Mouse (Mus musculus) neural tube, embryonic 10.5 days (tissue): ENCODE results near the gene Minar1.

Source experiments
- DNase-seq: peaks from one replicate; pipeline ENCODE4 v3.0.0-alpha.2; 2017; ENCODE audit warnings: low spot score; ENCODE audit errors: extremely low spot score

Minar1 gene

DNA sequence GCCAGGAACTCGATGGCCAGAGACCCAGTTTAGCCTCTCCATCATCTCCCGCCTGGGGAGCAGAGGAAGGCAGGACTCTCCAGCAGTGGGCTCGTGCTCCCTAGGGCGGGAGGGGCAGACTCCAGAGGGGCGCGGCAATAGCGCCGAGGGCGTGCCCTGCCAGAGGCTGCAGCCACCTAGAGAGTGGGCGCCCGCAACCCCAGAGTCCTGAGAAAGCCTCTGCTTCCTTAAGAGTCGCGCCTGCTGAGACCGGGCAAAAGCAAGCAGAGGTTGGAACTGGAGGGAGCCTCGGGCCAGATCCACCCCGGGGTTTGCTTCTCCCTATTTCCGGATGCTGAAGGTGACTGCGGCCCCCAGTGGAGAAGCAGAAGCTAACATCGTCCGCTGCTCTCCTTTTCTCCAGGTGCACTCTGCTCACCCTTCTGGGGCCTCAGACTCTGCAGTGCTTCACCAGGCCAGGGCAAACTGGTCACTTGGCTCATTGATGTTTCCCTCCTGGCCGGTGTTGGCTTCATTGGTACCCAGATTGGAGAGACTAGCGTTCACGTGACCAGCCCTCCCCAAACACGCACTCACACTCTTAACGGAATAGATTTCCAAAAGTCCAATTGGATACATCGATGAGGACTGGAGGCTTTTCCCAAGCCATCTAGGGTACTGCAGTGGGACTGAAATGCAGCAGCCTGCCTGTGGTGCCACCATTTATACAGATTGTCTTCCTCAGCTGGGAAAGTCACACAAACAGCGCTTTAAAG, at the start of gene Minar1:
Minar1 (minus strand) TSS at position 120 of the 755 bp plus-strand sequence.
- DNase-seq: peak; percentile 66

DNA sequence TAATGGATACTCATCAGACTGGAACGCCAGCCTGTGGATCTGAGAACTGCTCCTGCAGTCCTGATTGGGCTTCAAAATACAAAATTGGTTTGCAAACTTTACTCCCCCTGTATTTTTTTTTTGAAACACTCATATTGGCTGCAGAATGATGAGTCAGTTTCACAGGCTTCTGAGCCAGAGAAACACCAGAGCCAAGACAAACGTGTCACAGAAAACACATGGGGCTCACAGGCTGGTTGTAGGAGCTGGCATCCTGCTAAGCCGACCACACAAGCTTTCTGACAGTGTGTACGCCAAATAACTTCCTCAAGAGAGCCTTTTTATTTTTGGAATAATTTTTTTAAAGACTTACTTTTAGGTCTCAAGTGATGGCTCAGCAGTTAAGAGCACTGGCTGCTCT, 47.0 kb upstream of the Minar1 start:
- no peak for DNase-seq

DNA sequence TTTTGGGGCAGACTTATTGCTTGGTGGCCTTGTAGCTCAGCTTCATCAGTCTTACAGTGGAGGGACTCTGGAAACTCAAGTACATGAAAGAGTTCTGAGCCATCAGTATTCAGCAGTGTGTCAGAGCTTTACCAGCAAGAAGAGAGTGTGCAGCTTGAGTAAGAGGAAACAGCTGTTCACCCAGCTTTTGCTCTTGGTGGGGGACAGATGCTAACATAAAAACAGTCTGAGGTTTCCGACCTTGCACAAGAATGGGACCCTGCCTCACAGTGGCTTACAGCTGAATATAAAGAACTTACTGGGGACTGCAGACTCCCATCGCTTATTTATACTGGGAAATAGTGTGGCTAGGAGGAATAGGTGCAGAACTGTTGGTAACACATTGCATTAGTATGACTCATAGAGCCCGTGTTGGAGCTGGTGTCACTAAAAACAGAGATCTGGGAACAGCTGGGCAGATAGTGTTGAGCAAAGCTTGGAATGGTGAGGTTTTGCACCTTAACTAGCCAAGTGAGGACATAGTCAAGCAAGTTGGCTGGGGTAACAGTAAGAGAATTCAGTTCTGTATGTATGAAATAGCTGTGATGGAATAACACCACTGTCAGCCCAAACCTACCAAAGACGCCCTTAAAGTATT, 44.5 kb upstream of the Minar1 start:
- no peak for DNase-seq

DNA sequence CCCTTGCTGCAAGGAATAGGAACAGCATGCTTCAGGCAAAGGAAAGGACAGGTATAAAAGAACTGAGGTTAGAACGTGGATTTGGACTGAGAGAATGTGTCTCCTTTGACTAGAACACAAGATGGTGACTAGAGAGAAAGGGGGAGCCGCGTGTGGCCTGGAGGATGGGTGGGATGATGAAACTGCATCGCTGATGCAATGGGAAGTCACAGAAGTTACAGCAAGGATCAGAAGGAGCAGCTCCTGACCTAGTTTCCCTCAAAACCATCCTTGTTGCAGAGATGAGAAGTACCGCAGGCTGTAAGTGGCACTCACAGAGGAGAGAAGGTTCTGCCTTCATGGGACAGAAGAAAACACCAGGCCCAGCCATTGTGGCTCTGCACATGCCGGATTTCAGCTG, 28.0 kb upstream of the Minar1 start:
- DNase-seq: no peak

DNA sequence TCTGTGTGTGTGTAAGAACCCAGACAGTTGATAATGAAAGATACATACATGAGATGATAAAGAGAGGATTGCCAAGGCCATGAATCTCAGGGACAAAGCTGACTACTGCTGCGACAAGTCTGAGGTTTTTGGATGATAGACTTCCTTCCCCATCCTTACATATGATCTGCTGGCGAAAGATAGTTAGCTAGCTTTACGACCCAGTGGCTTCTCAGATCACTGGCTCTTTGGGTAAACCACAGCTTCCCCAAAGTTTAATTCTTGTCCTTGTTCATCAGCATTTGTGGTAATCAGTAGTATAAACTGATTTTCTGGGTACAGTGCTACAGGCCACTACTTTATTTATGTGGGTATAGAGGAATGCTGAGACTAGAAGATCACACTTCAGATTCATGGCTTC, 14.5 kb upstream of the Minar1 start:
- DNase-seq: no peak

DNA sequence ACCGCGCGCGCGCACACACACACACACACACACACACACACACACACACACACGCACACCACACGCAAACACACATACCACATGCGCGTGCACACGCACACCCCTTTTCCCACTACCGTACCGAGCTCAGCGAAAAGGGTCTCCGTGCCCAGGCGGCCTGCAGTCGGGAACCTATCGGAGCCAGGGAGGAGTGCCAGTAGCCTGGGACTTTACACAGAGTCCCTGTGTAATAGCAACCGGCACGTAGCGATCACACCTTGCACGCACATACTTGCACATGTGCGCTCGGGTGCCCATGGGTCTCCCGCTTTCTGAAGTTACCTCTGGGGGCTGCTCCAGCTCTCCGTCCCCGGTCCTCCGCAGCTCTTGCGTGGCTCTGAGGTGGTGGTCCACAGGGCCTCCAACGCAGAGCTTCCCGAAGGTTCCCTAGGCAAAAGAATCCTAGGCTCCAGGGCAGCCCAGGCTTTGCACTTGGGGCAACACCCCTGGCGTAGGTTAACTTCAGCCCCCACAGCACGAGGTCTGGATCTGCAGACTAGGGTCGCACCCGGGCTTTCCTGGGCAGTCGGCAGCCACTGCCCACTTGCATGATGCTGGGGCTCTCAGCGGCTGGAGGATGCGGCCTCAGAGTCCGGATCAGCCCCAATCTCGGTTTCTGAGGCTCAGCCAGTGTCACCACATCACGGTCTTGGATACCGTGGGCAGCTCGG, 474 bp downstream of the Minar1 start:
- DNase-seq: no peak

DNA sequence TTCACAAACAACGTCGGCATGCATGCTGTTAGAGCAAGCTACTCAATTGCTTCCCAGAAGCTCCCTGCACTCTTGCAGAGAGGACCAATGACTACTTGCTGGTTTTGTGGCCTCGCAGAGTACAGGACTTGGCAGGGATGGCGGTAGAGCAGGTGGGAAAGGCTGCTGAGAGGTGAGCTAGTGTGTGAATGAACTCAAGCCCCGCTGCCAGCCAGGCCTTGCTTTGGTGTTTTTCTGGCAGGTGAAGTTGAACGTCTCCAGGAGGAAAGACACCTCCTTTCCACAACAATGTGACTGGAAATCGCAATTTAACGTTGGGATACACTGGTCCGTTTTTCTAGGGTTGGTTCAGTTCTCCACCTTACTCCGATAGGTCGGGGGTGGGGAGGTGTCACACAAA, 1.2 kb downstream of the Minar1 start:
- DNase-seq: no peak

DNA sequence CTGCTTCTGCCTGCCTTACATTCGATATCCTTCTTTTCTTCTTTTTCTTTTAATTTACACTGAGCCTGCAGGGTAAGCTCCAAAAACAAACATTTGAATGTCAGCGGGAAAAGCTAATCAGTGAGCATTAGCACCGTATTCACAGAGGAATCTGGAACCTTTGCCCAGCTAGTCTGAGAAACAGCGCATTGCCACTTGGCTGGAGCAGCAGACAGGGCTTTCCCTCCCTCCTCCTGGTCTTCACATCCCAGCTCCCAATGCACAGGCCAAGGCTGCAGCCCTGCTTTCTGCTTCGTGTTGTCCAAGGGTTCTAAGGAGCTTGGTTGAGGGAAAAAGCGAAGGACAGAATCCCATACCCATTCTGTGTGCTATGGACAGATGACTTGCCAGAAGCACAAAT, 2.6 kb downstream of the Minar1 start:
- DNase-seq: no peak

DNA sequence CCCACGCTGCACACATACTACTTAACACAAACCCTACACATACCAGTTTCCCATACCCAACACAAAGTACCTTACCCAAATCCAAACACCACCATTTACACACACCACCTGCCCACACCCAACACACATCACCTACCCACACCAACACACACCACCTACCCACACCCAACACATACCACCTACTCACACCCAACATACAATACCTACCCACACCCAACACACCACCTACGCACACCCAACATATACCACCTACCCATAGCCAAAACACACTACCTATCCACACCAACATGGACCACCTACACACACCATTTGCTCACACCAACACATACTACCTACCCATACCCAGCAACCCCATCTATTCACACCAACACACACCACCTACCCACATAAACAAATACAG, 6.0 kb downstream of the Minar1 start:
- DNase-seq: no peak

DNA sequence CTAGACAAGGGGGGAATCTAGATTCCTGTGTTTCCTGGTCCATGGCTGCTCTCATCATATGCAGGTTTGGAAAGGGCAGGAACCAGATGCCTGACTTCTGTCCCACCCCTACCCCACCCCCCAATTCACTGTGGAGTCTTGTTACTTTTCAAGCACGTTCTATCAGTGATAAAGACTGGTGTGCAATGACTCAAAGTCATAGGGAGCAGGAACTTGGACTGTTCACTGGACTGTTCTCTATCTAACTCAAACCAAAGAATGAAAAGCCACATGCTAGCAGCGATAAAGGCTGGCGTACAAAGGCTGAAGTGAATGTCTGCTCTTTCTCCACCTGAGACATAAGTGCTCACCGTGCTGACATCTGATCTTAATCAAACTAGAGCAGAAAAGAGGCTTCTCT, 12.3 kb downstream of the Minar1 start:
- DNase-seq: no peak

DNA sequence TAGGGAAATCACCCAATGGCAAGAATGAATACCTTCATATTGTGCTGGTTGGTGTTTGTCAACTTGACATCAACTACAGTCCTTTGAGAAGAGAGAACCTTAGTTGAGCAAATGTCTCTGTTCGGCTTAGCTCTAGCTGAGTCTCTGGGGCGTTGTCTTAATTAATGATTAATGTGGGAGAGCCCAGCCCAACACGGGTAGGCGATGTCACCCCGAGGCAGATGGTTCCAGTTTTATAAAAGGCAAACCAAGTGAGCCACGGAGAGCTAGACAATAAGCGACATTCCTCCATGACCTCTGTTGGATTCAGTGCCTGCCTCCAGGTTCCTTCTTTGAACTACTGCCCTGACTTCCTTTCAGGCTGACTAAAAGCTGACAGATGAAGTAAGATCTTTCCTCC, 15.6 kb downstream of the Minar1 start:
- DNase-seq: no peak

DNA sequence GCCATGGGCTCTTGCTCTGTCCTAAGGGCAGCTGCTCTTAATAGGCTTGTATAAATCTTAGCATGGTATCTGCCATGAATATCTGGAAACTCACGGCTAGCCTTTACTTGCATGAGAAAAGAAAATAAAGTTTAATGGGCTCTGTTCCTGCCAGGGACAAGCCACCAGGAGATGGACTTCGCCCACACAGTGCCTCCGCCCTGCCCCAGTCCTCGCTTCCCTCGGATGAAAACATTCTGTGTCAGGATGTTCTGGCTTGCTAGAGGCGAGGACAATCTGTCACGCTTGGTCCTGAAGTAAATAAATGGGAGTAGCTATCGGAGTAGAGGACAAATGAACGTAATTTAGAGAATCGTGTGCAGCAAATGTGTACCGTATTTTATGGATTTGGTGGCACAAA, 16.7 kb downstream of the Minar1 start:
- no peak for DNase-seq

DNA sequence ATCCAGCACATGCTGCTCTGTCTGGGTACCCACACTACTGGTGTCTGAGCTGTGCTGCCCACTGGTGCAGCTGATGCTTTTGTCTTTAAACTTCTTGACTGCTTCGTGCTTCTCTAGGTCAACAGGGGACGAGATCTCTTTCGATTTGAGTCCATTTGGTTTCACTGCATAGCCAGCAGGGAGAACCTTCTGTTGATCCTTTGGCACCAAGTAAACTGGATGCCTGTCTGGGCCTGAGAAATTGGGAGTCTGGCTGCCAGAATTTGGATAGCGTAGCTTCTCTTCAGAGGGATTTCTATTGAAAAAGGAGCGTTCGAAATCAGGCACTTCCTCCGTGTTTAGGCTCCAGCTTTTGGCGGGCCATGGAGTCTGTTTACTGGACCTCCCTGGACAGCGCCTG, 21.0 kb downstream of the Minar1 start:
- DNase-seq: no peak

DNA sequence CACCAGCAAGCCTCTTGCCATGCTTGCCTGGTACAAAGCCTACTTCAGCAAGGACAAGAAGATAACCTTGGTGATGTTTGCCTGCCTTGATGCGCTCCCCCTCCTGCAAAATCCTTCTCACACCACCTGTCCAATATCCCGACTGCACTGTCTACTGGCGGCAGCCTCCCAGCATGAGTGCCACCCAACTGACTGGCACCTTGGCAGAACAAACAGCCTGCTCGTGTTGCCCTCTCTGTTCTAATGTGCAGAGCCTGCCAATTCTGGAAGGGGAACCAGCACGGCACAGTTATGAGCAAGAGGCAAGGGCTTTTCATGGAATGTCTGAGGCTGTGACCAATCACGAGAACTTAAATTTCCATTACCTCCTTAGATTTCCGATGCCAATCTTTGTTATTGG, 22.2 kb downstream of the Minar1 start:
- DNase-seq: no peak

DNA sequence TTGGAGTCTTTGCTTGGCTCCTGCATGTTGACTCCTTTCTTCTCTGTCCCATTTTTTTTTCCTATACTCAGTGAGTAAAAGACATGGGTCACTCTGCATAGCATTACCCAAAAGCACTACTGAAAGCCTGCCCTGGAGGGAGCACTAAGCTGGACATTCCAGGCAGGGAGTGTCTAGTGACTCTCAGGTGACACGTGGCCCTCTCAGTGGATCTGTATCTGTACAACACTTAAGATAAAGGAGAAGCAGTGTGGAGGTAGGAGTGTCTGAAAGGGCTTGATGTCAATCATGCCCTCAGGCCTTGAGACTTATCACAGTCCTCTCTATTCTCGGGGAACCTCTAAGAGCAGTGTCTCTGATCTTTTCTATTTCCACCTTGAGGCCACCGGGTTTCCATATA, 25.9 kb downstream of the Minar1 start:
- no peak for DNase-seq

DNA sequence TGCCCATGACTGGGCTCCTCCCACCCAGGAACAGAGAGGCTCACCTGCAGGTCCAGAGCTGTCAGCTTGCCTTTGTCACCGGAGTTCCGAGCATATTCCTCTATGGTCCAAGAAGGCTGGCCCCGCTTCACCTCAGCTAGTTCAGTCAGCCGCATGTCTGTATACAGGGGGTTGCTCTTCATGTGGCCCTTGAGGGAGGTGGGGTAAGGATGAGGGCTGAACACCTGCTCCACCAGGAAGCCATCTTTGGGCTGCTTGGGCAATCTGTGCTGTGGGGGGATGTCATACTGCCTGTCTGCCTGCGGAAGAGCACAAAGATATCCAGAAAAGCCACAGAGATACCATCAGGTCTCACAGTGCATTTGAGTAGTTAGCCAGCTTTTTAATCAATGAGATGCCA, 26.5 kb downstream of the Minar1 start:
- DNase-seq: no peak

DNA sequence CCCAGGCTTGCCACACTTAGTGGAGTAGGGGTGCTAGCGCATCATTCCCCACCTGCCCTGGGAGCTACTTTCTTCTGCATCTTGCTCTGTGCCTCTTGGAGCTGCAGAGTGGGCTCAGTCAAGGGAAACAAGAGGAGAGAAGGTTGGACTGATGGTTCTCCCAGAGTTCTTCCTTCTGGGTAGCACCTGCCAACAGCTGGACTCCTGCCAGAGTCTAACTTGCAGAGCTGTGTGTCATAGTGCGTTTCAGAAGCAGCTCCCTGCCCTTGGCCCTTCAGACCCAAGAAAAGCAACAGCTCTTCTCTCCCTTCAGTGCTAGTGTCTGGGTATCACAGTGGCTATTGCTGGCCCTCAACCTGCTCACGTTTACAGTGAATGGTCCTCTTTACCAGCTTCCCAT, 30.5 kb downstream of the Minar1 start:
- DNase-seq: no peak

DNA sequence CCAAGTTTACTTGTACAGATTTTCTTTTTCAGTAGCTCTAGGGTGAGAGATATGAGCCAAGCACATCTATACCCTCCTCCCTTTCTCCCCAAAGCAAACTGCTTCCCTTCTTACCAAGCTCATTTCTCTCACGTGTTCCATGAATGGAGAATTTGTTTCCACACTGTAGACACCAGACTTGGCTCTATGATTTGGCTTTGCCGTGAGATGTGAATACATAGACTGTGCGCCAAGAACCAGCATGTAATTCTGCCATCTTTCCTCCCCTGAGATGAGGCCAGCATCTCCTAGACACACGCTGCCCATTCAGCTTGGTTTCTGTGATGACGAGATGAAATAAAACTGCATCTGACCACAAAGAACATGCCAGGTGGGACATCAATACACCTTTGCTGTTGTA, 44.5 kb downstream of the Minar1 start:
- no peak for DNase-seq

DNA sequence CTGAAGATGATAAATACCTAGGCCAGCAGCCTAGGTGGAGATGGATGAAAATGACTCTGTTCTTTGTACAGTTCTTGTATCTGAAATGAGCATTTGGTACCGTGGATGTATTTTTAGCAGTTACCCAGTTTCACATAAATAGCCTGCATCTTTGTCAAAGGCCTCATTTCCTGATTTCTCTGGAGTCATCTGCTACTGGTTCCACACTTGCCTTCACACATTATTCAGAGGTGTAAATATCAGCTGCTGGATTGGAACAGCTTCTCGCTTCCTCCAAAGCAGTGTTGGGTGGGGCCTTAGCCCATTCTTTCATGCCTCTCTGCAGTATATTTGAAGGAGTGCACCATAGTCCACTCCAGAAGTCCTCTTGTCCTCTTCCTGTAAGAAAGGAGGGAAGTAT, 70.3 kb downstream of the Minar1 start:
- no peak for DNase-seq
